Mouse (Mus musculus) spleen, adult 2 months (tissue): ENCODE results near the gene Myh9.

ENCODE experiments used
- CTCF ChIP-seq: fragments of 200-500 bp; IDR thresholded peaks from 2 replicates; pipeline ENCODE4 v1.5.1; 2011; ENCODE audit warnings: mild to moderate bottlenecking, inconsistent platforms; ENCODE audit not compliant: insufficient read depth, insufficient read length, insufficient replicate concordance; ENCODE audit errors: extremely low read depth
- POLR2A ChIP-seq: fragments of 200-500 bp; IDR thresholded peaks from 2 replicates; pipeline ENCODE4 v1.6.1; 2011; ENCODE audit warnings: low read depth, low read length, inconsistent platforms

DNA sequence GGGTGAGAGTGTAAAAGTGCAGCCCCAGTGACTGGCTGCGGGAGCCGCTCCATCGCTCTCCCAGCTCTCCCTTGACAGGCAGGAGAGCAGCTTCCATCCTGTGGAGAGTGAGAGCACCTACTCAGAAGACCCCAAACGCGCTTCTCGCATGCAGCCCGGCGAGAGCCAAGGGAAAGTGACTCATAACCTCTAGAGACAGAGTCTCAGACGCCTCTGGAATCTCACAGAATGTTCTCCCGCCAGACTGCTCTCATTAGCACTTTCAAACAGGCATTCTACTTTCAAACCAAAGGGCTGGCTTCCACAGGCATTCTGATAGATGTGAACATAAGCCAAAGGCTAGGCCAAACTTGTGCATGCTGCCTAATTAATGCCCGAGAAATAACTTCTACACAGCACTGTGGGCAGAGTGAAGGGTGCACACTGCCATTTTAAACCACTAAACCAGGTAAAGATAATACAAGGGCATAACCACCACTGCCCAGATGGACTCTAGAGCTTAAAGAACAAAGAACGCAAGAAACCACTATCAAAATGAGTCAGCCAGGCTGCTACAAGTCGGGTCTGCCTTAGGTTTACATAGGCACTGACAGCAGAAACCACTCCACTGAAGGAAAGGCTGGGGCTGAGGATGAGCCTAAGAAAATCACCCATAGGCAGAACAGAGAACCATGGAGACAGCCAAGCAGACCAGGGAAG lies 35.3 kb downstream of the Myh9 start:
- TF ChIP-seq CTCF (no peak), POLR2A (no peak)
